Comparison of ENCODE assay signal across 8 mouse cellular contexts in the genomic region with DNA sequence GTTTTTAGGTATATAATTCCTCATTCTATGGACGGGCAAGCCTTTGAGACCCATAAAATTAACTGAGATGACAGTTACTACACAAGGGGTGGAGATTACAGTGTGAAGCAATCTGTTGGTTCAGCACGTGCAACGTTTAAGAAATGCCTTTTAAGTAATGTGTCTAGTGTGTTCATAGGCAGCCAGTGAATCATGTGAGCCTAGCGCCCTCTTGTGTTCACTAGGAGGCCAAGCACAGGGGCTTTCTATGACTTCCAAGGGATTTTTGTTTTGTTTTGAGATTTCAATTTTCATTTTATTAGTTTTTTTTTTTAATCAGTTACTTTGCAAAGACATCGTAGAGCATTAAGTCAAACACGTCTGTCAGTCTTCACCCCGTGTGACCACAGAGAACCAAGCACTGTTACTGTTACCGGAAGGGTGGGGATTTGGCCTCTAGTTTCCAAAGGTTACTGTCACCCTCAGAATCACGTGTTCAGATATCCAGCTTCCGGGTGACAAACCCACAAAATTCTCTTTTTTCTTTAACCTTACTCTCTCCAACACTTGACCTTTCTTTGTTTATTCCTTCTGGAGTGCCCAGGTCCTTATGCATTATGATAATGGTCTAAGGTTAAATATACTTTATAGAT. TPM values are rescaled to one million over a fixed set of nuclear protein-coding genes. Genes with fewer than 3 reads are reported as not detected.
DNase-seq lines count a peak whose midpoint lies in the region; ATAC-seq lines count a peak whose summit lies in the region.

No protein-coding gene starts in this region.

- ATAC-seq in forebrain, embryonic 14.5 days: peak; percentile 65
- ATAC-seq in intestine, embryonic 14.5 days (replicated peaks; ENCODE audit: low FRiP score, low TSS enrichment, low read depth): 0 out of 2 replicates have a peak, but pooled peaks have one; percentile 55

- H3K9ac ChIP-seq in forebrain, embryonic 14.5 days (ENCODE audit: low read length): no peak overlapping the region
- no peak overlapping the region for H3K9ac ChIP-seq in intestine, embryonic 14.5 days (ENCODE audit: low read length)

- WGBS in forebrain, embryonic 14.5 days: 29% methylated on average over 10 of the region's 10 CpGs
- 26% methylated on average over 10 of the region's 10 CpGs for WGBS in intestine, embryonic 14.5 days

- DNase-seq in adrenal gland, adult 2 months: peak; percentile 34
- no peak for DNase-seq in adrenal gland, adult 18-20 months (ENCODE audit: low spot score in 2 of 2)
- peak; percentile 15 to 32 for DNase-seq in spleen, postnatal 36 days (ENCODE audit: low spot score in 2 of 2)
- DNase-seq in spleen, adult 12 weeks (ENCODE audit: low spot score): no peak
- DNase-seq in forebrain, embryonic 14.5 days (ENCODE audit: low spot score): peak; percentile 82
- no peak for DNase-seq in intestine, embryonic 14.5 days (ENCODE audit: low spot score)
- peak; percentile 58 for DNase-seq in lung, postnatal 25 days (ENCODE audit: low spot score)
- peak; percentile 31 for DNase-seq in skeletal muscle tissue, adult 2 months (ENCODE audit: low read depth, low spot score)

- no peaks in the 10 kb centered on the region for H3K4me1 ChIP-seq in forebrain, embryonic 14.5 days (ENCODE audit: control insufficient read depth, insufficient read depth, low read length)
- peaks cover 3% of the 10 kb centered on the region; the same call in 1 of the 2 replicates for H3K4me1 ChIP-seq in intestine, embryonic 14.5 days (replicated peaks; ENCODE audit: control insufficient read depth, insufficient read depth, low read length)

- no peaks in the 10 kb centered on the region for H3K36me3 ChIP-seq in forebrain, embryonic 14.5 days (ENCODE audit: control insufficient read depth, insufficient read depth, low read length)
- no peaks in the 10 kb centered on the region for H3K36me3 ChIP-seq in intestine, embryonic 14.5 days (ENCODE audit: control insufficient read depth, insufficient read depth, low read length)

- H3K4me2 ChIP-seq in forebrain, embryonic 14.5 days (ENCODE audit: low read length): no peak overlapping the region
- 0 out of 2 replicates have a peak overlapping the region, but pooled peaks have one; percentile 15 for H3K4me2 ChIP-seq in intestine, embryonic 14.5 days (ENCODE audit: low read length)

- no peaks in the 10 kb centered on the region for H3K9me3 ChIP-seq in forebrain, embryonic 14.5 days (replicated peaks; ENCODE audit: control insufficient read depth, low read length)
- no peaks in the 10 kb centered on the region for H3K9me3 ChIP-seq in intestine, embryonic 14.5 days (ENCODE audit: control insufficient read depth, low read length)

- H3K27me3 ChIP-seq in forebrain, embryonic 14.5 days (replicated peaks; ENCODE audit: control insufficient read depth, insufficient read depth, low read length): no peaks in the 10 kb centered on the region
- no peaks in the 10 kb centered on the region for H3K27me3 ChIP-seq in intestine, embryonic 14.5 days (replicated peaks; ENCODE audit: control insufficient read depth, insufficient read depth, low read length)

- no peak overlapping the region for H3K27ac ChIP-seq in forebrain, embryonic 14.5 days (ENCODE audit: low read depth, low read length)
- no peak overlapping the region for H3K27ac ChIP-seq in intestine, embryonic 14.5 days (ENCODE audit: low read depth)

- H3K4me3 ChIP-seq in forebrain, embryonic 14.5 days (ENCODE audit: low read depth, low read length): no peak overlapping the region
- H3K4me3 ChIP-seq in intestine, embryonic 14.5 days (ENCODE audit: low read depth, low read length): no peak overlapping the region

RNA-seq across cellular contexts. Expression of a gene that starts 20.8 kb away (rescaled TPM):
- total RNA-seq in adrenal gland, adult 2 months (2021): 10 to 100 TPM; 69.1 to 73.1 TPM
- 0.24 and 0.29 TPM in 2 replicates for polyA plus RNA-seq in adrenal gland, adult 2 months (2012; rRNA removed)
- 100 to 1,000 TPM in 1 of 2 experiments, 10 to 100 TPM in 1; 57.2 to 102 TPM for total RNA-seq in adrenal gland, adult 18-20 months (2021)
- 65.1 and 70.5 TPM in 2 replicates for polyA plus RNA-seq in forebrain, embryonic 14.5 days (2014; fragmentation: Nextera tagmentation; extraction: Ambion mirVana)
- 66.5 and 78.7 TPM in 2 replicates for polyA plus RNA-seq in intestine, embryonic 14.5 days (2014; fragmentation: Nextera tagmentation; extraction: Ambion mirVana)

RNA-seq across cellular contexts. Expression of a gene that starts 50.9 kb away (rescaled TPM):
- under 1 TPM; 0.20 to 0.48 TPM for total RNA-seq in adrenal gland, adult 2 months (2021)
- polyA plus RNA-seq in adrenal gland, adult 2 months (2012; rRNA removed): not detected in 2 replicates
- total RNA-seq in adrenal gland, adult 18-20 months (2021): under 1 TPM; 0.13 to 0.26 TPM
- polyA plus RNA-seq in forebrain, embryonic 14.5 days (2014; fragmentation: Nextera tagmentation; extraction: Ambion mirVana): 1.0 and 1.3 TPM in 2 replicates
- 0.69 and 1.3 TPM in 2 replicates for polyA plus RNA-seq in intestine, embryonic 14.5 days (2014; fragmentation: Nextera tagmentation; extraction: Ambion mirVana)

Comparison
In these comparisons a context has a peak if more than half of its experiments do, and no peak if none do; other contexts are left out.
1. DNase-seq: peak in adrenal gland, adult 2 months (single experiment), spleen, postnatal 36 days (2 of 2), forebrain, embryonic 14.5 days (single experiment), lung, postnatal 25 days (single experiment) and skeletal muscle tissue, adult 2 months (single experiment); none in adrenal gland, adult 18-20 months (0 of 2), spleen, adult 12 weeks (single experiment) and intestine, embryonic 14.5 days (single experiment).
2. RNA of a gene that starts 20.8 kb away (polyA plus RNA-seq): 66.5 to 78.7 TPM in intestine, embryonic 14.5 days and 65.1 to 70.5 TPM in forebrain, embryonic 14.5 days; 0.24 to 0.29 TPM in adrenal gland, adult 2 months; every median in the first group is over 10 times any median in the second.